In the genomic region with DNA sequence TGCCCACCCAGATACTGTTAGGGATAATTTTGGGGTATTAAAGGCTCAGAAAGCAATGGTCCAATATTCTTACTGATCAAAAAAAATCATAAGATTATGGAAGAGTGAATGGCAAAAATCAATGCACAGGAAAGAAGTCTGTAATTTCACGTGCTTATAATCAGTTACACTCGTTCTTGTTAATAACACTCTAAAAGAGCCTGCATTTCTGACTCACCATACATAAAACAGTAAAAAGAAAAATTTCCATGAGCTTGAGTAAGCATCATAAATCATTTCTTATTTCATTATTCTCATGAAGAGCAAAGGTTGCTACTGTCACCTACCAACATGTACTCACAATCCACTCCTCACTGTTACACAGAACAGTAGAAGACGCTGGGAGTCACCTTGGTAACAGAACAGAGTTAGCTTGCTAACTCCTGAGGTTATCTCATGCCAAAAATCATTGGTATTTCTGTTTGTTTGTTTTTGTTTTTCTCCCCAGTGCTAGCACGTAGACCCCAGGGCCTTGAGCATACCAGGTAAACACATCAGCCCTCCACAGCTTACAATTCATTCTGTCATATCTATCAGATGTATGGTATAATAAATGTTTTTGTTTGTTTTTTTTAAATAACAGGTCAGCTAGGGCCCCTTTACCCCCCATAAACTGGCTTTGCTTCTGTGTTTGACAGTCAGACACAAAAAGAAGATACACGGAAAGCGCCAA, we compare ENCODE assay signal across 20 mouse cellular contexts. TPM values are rescaled to one million over a fixed set of nuclear protein-coding genes. Genes with fewer than 3 reads are reported as not detected.
DNase-seq lines count a peak whose midpoint lies in the region; ATAC-seq and TF ChIP-seq lines count a peak whose summit lies in the region.
"Had no signal": no experiment of that assay in that cellular context is flagged by ENCODE, and none has a peak within 500 bp of the region (broad histone marks: within the 10 kb centered on the region; RNA-seq: fewer than 3 reads in every experiment).

No protein-coding gene starts in this region.

- no peak overlapping the region for H3K9ac ChIP-seq in kidney, embryonic 15.5 days
- H3K9ac ChIP-seq: hindbrain, embryonic 12.5 days; limb, embryonic 12.5 days; liver, embryonic 15.5 days; midbrain, embryonic 15.5 days; neural tube, embryonic 12.5 days had no signal

- peaks cover 26% of the 10 kb centered on the region for H3K4me1 ChIP-seq in kidney, embryonic 15.5 days

- no peak overlapping the region for H3K4me3 ChIP-seq in kidney, embryonic 15.5 days (replicated peaks)
- H3K4me3 ChIP-seq in myocyte, result no peak overlapping the region
- H3K4me3 ChIP-seq: hindbrain, embryonic 12.5 days; left cerebral cortex, adult 2 months; limb, embryonic 12.5 days; liver, embryonic 15.5 days; megakaryocyte, embryonic 14.5 days; midbrain, embryonic 15.5 days; neural tube, embryonic 12.5 days had no signal

- peak overlapping the region; percentile 68 for H3K27ac ChIP-seq in kidney, embryonic 15.5 days
- H3K27ac ChIP-seq: hindbrain, embryonic 12.5 days; left cerebral cortex, adult 2 months; liver, embryonic 15.5 days; midbrain, embryonic 15.5 days; neural tube, embryonic 12.5 days had no signal

- DNase-seq in heart, adult 11 months, result peak; percentile 64
- no peak for DNase-seq in heart, adult 18-20 months
- DNase-seq in kidney, postnatal 10 days, result no peak
- DNase-seq in NIH3T3 (ENCODE audit: low read depth) (peak; percentile 17), adipocyte (ENCODE audit: low spot score) (no peak)
- DNase-seq: cerebellum, adult 11 months; lung, postnatal 14 days; right cerebral cortex, postnatal 14 days; thymus, postnatal 36 days had no signal

- no peaks in the 10 kb centered on the region for H3K9me3 ChIP-seq in kidney, embryonic 15.5 days (replicated peaks)
- H3K9me3 ChIP-seq: hindbrain, embryonic 12.5 days; limb, embryonic 12.5 days; liver, embryonic 15.5 days; megakaryocyte, embryonic 14.5 days; midbrain, embryonic 15.5 days; neural tube, embryonic 12.5 days had no signal

- WGBS in kidney, embryonic 15.5 days, result 73% methylated on average over 6 of the region's 6 CpGs

- H3K4me2 ChIP-seq in kidney, embryonic 15.5 days, result no peak overlapping the region
- peak overlapping the region; percentile 65 for H3K4me2 ChIP-seq in myocyte (ENCODE audit: low read depth)
- H3K4me2 ChIP-seq: hindbrain, embryonic 12.5 days; limb, embryonic 12.5 days; liver, embryonic 15.5 days; midbrain, embryonic 15.5 days; neural tube, embryonic 12.5 days had no signal

- no peak for ATAC-seq in kidney, embryonic 15.5 days (replicated peaks; ENCODE audit: low FRiP score)
- ATAC-seq in granulocyte monocyte progenitor cell, adult 5-6 weeks (replicated peaks; ENCODE audit: poor library complexity, severe bottlenecking), result no peak
- ATAC-seq: midbrain, embryonic 15.5 days had no signal

- no peaks in the 10 kb centered on the region for H3K27me3 ChIP-seq in kidney, embryonic 15.5 days
- H3K27me3 ChIP-seq in myocyte (ENCODE audit: control insufficient read depth, insufficient read depth, insufficient read length), result no peaks in the 10 kb centered on the region
- H3K27me3 ChIP-seq: CH12.LX; hindbrain, embryonic 12.5 days; limb, embryonic 12.5 days; liver, embryonic 15.5 days; megakaryocyte, embryonic 14.5 days; midbrain, embryonic 15.5 days; neural tube, embryonic 12.5 days had no signal

- H3ac ChIP-seq in myocyte (ENCODE audit: control insufficient read depth, insufficient read length), result no peak overlapping the region

- no peak for TF ChIP-seq POLR2A in myocyte (IDR thresholded peaks at IDR 0.05; ENCODE audit: insufficient read length, low read depth)

- peaks cover 81% of the 10 kb centered on the region for H3K79me2 ChIP-seq in myocyte (ENCODE audit: control insufficient read depth, insufficient read depth)

- H3K36me3 ChIP-seq in kidney, embryonic 15.5 days, result peaks cover 9% of the 10 kb centered on the region; the same call in 1 of the 2 replicates
- H3K36me3 ChIP-seq in myocyte (ENCODE audit: control insufficient read depth, insufficient read depth), result no peaks in the 10 kb centered on the region
- H3K36me3 ChIP-seq: hindbrain, embryonic 12.5 days; liver, embryonic 15.5 days; midbrain, embryonic 15.5 days; neural tube, embryonic 12.5 days had no signal

TF ChIP-seq in myocyte, 11 proteins besides CTCF, POLR2A, EP300 and RAD21:
- TF ChIP-seq MYOG (IDR thresholded peaks at IDR 0.05; ENCODE audit: control insufficient read depth in 1 of 3, insufficient read depth in 1 of 3, insufficient read length in 2 of 3, low read depth in 2 of 3) (no peak), MYOD1 (IDR thresholded peaks at IDR 0.05; ENCODE audit: control insufficient read depth in 1 of 3, insufficient read length in 2 of 3, low read depth in 2 of 3) (no peak), REST (IDR thresholded peaks at IDR 0.05; ENCODE audit: insufficient read depth, insufficient read length) (no peak), MAX (IDR thresholded peaks at IDR 0.05; ENCODE audit: low read depth) (no peak)
TF ChIP-seq in myocyte: peak in this region for 0.

RNA-seq across cellular contexts. Expression of gene Sptbn1, which starts 57.7 kb away (rescaled TPM):
- total RNA-seq in heart, adult 18-20 months (2021), result 100 to 1,000 TPM; 523 to 532 TPM
- 114 and 119 TPM in 2 replicates for polyA plus RNA-seq in kidney, embryonic 15.5 days (2015; fragmentation: Nextera tagmentation; extraction: Ambion mirVana)
- 85.4 TPM for polyA plus RNA-seq in myocyte (2012; fragmentation: generic; extraction: Trizol)
- 101 and 117 TPM in 2 replicates for total RNA-seq in granulocyte monocyte progenitor cell, adult 5-6 weeks (2014; fragmentation: Nextera tagmentation)
- 159 and 165 TPM in 2 replicates for total RNA-seq in granulocyte monocyte progenitor cell, adult 5-6 weeks (2017)

Comparison
In these comparisons a context has a peak if more than half of its experiments do, and no peak if none do; other contexts are left out.
1. DNase-seq: peak in heart, adult 11 months (single experiment) and NIH3T3 (single experiment); none in heart, adult 18-20 months (0 of 2), kidney, postnatal 10 days (single experiment) and adipocyte (single experiment).